Mouse (Mus musculus) bone marrow macrophage, adult 2 months (primary cell): ENCODE results near the gene Fth1.

Experiments
- CTCF ChIP-seq: IDR thresholded peaks from 2 replicates; pipeline ENCODE4 v1.5.1; 2012; ENCODE audit warnings: low read depth, mild to moderate bottlenecking, low read length, moderate library complexity
- POLR2A ChIP-seq: IDR thresholded peaks from 2 replicates; pipeline ENCODE4 v1.6.1; 2012; ENCODE audit warnings: mild to moderate bottlenecking, low read depth, low read length, borderline replicate concordance

DNA sequence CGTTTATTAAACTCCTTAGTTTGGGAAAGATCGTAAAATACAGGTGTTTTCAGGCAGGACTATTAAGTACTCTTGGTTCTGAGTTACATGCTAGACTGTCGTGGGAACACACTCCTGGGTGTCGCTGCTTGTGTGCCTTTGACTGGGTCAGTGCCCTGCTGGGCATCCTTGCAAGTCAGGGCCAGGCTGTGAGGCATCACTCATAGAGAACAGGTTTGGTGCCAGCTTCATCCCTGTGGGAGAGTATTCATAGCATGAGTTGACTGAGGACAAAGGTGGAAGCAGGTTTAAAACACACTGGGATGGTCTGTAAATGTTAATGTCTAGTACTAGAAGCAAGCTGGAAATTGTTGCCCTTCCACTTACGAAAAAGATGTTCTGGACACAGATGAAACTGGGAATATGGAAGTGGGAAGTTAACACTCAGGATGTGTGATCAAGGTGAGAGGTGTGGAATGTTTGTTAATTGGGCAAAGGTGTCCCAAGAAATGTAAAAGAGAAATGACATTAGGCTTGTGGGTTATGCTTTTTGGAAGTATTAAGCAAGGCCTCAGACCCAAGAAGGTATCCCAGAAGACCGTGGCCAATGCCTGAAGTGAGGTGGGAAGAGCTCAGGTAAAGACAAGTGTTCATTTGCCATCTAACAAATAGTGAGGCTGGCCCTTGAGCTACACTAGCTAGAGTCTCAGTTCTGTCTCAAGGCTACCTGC is 4.9 kb downstream of the Fth1 start:
- no peak for TF ChIP-seq POLR2A
- no peak for TF ChIP-seq CTCF
